Mouse (Mus musculus): Measurements from ENCODE around the gene Nxf1. TPM values are rescaled to one million over a fixed set of nuclear protein-coding genes. Genes with fewer than 3 reads are reported as not detected.

The Nxf1 gene
- polyA plus RNA-seq (2015; fragmentation: Nextera tagmentation; extraction: Ambion mirVana): 77.8 and 87.7 TPM in 2 replicates

DNA sequence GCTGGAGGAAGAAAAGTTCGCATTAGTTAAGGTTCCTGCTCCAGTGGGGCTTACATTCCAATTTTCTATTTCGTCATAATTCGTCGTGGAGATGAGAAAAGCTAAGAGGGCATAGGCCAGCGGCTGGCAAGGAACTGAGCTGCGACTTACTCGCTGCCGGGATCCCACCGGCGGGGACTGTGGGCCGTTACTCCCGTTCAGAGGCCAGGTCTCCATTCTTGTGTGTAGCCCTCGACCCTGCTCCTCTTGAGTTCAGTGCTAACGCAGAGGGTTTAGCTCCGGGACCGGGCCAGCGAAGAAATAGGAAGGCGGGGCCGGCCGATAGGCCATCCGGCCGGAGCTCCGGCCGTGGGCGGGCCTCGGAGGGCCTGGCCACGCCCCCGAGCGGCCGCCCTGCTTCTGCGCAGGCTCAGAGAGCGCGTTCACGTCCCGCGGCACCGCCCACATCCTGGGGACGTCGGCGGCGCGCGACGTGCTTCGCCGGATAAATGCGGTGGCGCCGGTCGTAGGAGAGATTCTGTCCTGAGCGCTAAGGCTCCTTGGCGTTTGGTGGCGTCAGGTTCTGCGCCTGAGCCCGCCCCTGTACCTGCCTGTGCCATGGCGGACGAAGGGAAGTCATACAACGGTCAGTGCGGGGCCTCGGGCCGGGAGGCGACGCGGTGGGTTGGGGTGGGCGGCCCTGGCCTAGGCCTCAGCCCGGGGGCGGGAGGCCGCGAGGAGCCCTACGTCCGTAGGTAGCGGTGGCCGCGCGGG lies at the start of gene Nxf1:
Gene Nxf1 (plus strand): TSS at position 439 of the 753 bp plus-strand sequence.
- Histone ChIP-seq H3K4me3 (ENCODE audit: low read depth, low read length) (peak within 1 kb of the TSS; percentile 98), H3K9ac (ENCODE audit: low read depth, low read length) (peak within 1 kb of the TSS; percentile 99), H3K27ac (ENCODE audit: low read length) (peak within 1 kb of the TSS; percentile 95), H3K27me3 (ENCODE audit: control insufficient read depth, insufficient read depth, low read depth, low read length) (no peaks in the 10 kb centered on the region), H3K4me2 (ENCODE audit: low read depth, low read length) (peak within 1 kb of the TSS; percentile 80), H3K36me3 (ENCODE audit: control insufficient read depth, insufficient read depth) (peaks cover 29% of the 10 kb centered on the region), H3K9me3 (replicated peaks; ENCODE audit: control insufficient read depth, low read length) (no peaks in the 10 kb centered on the region), H3K4me1 (ENCODE audit: control insufficient read depth, low read depth, low read length) (peaks cover 25% of the 10 kb centered on the region)
- peak; percentile 95 for ATAC-seq (ENCODE audit: low read depth)
- under 1% methylated on average over 75 of the region's 75 CpGs for WGBS (ENCODE audit: insufficient replicate concordance)

DNA sequence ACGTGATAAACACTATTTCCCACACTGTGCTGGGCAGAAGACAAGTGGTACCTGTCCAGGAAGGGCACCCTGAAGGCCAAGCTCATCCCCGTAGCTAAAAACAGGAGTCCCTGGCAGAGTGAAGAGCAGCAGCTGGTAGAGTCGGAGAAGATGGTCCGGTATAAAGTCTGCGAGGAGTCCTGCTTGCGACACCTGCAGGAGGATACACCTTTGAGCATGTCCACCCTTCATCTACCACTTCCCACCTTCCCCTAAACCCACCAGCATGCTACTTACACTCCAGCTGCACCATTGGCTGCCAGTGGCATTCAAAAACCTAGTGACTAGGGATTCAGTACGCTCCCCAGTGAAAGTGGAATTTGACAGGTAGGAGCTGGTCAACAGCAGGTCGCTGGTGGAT lies 47.9 kb upstream of the Nxf1 start:
- ATAC-seq (ENCODE audit: low read depth): no peak

DNA sequence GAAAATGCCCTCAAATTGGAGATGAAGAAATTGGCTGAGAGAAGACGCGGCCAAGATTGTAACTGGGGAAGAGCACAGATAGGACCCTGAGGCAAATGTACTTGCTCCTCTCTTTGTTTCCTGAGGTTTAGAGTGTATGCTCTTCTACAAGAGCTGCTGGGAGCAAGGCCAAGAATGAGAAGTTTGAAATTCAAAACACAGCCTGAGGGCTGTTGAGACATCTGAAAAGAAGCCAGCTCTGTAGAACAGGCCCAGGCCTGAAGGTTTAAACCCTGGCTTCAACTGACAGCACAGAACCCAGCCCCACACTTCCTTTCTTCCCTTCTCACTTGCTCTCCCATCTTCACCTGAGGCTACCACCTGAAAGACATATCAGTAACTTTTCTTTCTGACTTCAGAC lies 46.8 kb upstream of the Nxf1 start:
- ATAC-seq (ENCODE audit: low read depth): no peak
- WGBS (ENCODE audit: insufficient replicate concordance): 96% methylated on average over 2 of the region's 2 CpGs
- peak overlapping the region; percentile 88; the same call in 1 of the 2 replicates for H3K4me3 ChIP-seq (ENCODE audit: low read depth, low read length)
- no peak overlapping the region for H3K27ac ChIP-seq (ENCODE audit: low read length)
- no peaks in the 10 kb centered on the region for H3K9me3 ChIP-seq (replicated peaks; ENCODE audit: control insufficient read depth, low read length)
- peak overlapping the region; percentile 58 for H3K4me2 ChIP-seq (ENCODE audit: low read depth, low read length)
- H3K9ac ChIP-seq (ENCODE audit: low read depth, low read length): peak overlapping the region; percentile 19; the same call in 1 of the 2 replicates
- peaks cover 62% of the 10 kb centered on the region for H3K36me3 ChIP-seq (ENCODE audit: control insufficient read depth, insufficient read depth)
- H3K27me3 ChIP-seq (ENCODE audit: control insufficient read depth, insufficient read depth, low read depth, low read length): no peaks in the 10 kb centered on the region
- H3K4me1 ChIP-seq (ENCODE audit: control insufficient read depth, low read depth, low read length): peaks cover 51% of the 10 kb centered on the region

More for the DNA sequence above, 47.9 kb upstream of the Nxf1 start:
- Histone ChIP-seq H3K9ac (ENCODE audit: low read depth, low read length) (no peak overlapping the region), H3K9me3 (replicated peaks; ENCODE audit: control insufficient read depth, low read length) (no peaks in the 10 kb centered on the region), H3K4me1 (ENCODE audit: control insufficient read depth, low read depth, low read length) (peaks cover 47% of the 10 kb centered on the region), H3K4me2 (ENCODE audit: low read depth, low read length) (no peak overlapping the region), H3K27ac (ENCODE audit: low read length) (no peak overlapping the region), H3K27me3 (ENCODE audit: control insufficient read depth, insufficient read depth, low read depth, low read length) (no peaks in the 10 kb centered on the region), H3K4me3 (ENCODE audit: low read depth, low read length) (no peak overlapping the region), H3K36me3 (ENCODE audit: control insufficient read depth, insufficient read depth) (peaks cover 62% of the 10 kb centered on the region)
- WGBS (ENCODE audit: insufficient replicate concordance): 88% methylated on average over 8 of the region's 8 CpGs

DNA sequence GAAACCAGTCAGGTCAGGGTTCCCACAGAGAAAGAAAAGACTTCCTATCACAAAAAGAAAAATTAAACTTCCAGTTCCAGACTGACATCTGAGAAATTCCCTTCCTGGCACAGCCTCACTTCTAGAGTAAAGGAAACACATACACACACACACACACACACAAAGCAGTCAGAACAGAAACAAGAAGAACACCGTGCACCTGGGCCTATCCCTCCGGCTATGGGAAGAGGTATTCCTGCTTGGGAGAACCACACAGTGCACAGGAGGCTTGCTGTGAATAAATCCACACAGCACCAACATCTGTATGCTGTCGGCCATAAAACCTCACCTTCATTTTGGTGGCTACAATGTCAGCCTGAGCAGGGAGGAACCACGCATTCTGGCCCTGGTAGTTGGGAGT lies 45.4 kb upstream of the Nxf1 start:
- Histone ChIP-seq H3K36me3 (ENCODE audit: control insufficient read depth, insufficient read depth) (peaks cover 60% of the 10 kb centered on the region), H3K4me1 (ENCODE audit: control insufficient read depth, low read depth, low read length) (peaks cover 63% of the 10 kb centered on the region), H3K4me2 (ENCODE audit: low read depth, low read length) (peak overlapping the region; percentile 58), H3K9ac (ENCODE audit: low read depth, low read length) (peak overlapping the region; percentile 95), H3K27ac (ENCODE audit: low read length) (peak overlapping the region; percentile 92), H3K27me3 (ENCODE audit: control insufficient read depth, insufficient read depth, low read depth, low read length) (no peaks in the 10 kb centered on the region), H3K4me3 (ENCODE audit: low read depth, low read length) (peak overlapping the region; percentile 88), H3K9me3 (replicated peaks; ENCODE audit: control insufficient read depth, low read length) (no peaks in the 10 kb centered on the region)
- WGBS (ENCODE audit: insufficient replicate concordance): 59% methylated on average over 4 of the region's 4 CpGs
- no peak for ATAC-seq (ENCODE audit: low read depth)

DNA sequence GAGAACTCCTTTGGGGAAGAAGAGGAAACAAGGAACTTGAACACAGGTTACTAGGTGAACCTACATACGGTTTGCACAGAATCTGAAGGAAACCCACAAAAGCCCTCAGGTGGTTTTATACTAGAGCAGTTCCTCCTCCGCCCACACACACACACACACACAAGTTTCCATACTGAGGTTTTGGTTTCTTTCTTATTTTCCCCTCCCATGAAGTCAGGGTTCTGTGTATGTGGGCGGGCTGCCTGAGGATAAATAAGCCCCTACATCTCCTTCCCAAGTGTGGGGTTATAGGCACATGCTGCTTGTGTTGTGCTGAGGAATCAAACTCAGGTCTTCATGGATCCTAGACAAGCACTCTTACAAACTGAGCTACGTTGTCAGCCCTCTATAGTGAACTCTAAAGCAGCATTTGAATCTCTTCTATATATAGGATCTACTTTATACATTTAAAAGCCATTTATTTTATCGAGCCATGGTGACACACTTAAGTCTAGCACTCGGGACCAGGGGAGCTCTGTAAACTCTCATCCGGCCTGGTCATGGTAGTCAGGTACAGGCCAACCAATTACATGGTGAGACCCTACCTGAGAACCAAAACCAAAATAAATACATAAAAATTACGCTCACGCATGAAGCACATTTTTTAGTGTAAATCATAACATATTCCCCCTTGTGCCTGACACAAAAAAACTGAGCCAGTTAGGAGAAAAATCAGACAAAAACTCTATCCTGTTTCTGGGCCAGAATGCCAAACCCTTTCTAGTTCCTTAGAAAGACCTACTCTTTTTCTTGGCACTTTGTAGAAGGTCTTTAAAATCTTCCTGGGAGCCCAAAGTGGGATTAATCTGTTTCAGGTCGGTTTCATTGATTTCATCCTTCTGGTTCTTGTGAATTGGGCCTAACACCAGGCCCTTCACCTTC lies 44.7 kb upstream of the Nxf1 start:
- 30% methylated on average over 10 of the region's 10 CpGs for WGBS (ENCODE audit: insufficient replicate concordance)
- Histone ChIP-seq H3K9me3 (replicated peaks; ENCODE audit: control insufficient read depth, low read length) (no peaks in the 10 kb centered on the region), H3K4me1 (ENCODE audit: control insufficient read depth, low read depth, low read length) (peaks cover 64% of the 10 kb centered on the region), H3K9ac (ENCODE audit: low read depth, low read length) (peak overlapping the region; percentile 95), H3K27me3 (ENCODE audit: control insufficient read depth, insufficient read depth, low read depth, low read length) (no peaks in the 10 kb centered on the region), H3K4me3 (ENCODE audit: low read depth, low read length) (peak overlapping the region; percentile 88), H3K36me3 (ENCODE audit: control insufficient read depth, insufficient read depth) (peaks cover 54% of the 10 kb centered on the region), H3K4me2 (ENCODE audit: low read depth, low read length) (peak overlapping the region; percentile 58), H3K27ac (ENCODE audit: low read length) (peak overlapping the region; percentile 92)
- ATAC-seq (ENCODE audit: low read depth): no peak

DNA sequence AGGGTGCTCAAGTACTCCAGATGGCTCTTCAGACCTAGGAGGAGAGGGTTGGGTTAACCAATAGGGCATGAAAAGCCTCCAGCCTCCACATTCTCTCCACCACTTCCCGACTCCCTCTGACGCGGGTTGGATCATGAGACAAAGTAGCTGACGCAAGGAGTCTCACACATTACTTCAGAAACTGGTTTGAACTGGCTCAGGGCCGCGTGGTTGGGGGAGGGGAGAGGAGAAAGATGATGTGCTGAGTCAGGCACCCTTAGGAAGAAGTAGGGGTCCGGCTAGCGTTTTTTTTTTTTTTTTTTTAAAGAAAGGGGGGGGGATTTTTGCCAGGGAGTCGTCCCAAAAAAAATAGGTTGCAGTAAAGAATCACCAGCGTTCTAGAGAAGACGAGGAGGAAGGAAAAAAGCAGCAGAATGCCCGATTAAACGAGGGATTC lies 44.0 kb upstream of the Nxf1 start:
- ATAC-seq (ENCODE audit: low read depth): peak; percentile 20
- Histone ChIP-seq H3K27ac (ENCODE audit: low read length) (peak overlapping the region; percentile 92), H3K4me1 (ENCODE audit: control insufficient read depth, low read depth, low read length) (peaks cover 66% of the 10 kb centered on the region), H3K36me3 (ENCODE audit: control insufficient read depth, insufficient read depth) (peaks cover 47% of the 10 kb centered on the region), H3K4me2 (ENCODE audit: low read depth, low read length) (peak overlapping the region; percentile 58), H3K4me3 (ENCODE audit: low read depth, low read length) (peak overlapping the region; percentile 88), H3K9me3 (replicated peaks; ENCODE audit: control insufficient read depth, low read length) (no peaks in the 10 kb centered on the region), H3K27me3 (ENCODE audit: control insufficient read depth, insufficient read depth, low read depth, low read length) (no peaks in the 10 kb centered on the region), H3K9ac (ENCODE audit: low read depth, low read length) (peak overlapping the region; percentile 95)
- WGBS (ENCODE audit: insufficient replicate concordance): 1% methylated on average over 13 of the region's 13 CpGs

DNA sequence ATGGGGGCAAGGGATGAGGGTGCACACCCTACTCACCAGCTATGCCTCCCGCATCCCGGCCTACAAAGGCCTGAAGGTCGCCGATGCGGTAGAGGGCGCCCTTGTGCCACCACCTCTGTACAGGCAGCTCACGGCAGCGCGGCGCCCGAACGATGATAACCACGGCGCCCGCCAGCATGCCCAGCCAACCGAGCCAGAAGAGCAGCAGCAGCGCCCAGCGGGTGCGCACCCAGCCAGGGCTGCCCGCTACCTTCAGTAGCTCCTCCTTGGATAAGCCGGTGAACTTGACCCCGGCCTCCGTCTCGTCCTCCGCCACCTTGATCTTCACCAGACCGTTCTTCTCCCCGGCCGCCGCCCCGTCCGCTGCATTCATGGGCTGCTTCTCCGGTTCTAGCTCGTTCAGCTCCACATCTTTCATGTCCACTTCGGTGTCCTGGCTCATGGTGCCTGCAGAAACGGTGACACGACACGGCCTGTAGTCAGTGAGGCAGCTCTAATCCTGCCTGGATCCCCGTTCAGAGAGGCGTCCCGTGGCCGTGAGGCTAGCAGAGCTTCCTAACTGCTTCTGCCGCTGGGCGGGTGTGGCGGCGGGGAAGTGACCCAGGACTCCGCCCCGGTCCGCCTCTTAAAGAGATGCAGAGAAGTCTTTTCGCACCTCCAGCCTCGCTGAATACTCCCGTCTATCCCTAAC lies 43.4 kb upstream of the Nxf1 start:
- Histone ChIP-seq H3K9me3 (replicated peaks; ENCODE audit: control insufficient read depth, low read length) (no peaks in the 10 kb centered on the region), H3K4me1 (ENCODE audit: control insufficient read depth, low read depth, low read length) (peaks cover 63% of the 10 kb centered on the region), H3K4me2 (ENCODE audit: low read depth, low read length) (peak overlapping the region; percentile 58), H3K36me3 (ENCODE audit: control insufficient read depth, insufficient read depth) (peaks cover 41% of the 10 kb centered on the region), H3K27me3 (ENCODE audit: control insufficient read depth, insufficient read depth, low read depth, low read length) (no peaks in the 10 kb centered on the region), H3K9ac (ENCODE audit: low read depth, low read length) (peak overlapping the region; percentile 95), H3K27ac (ENCODE audit: low read length) (peak overlapping the region; percentile 92), H3K4me3 (ENCODE audit: low read depth, low read length) (peak overlapping the region; percentile 88)
- peak; percentile 82 for ATAC-seq (ENCODE audit: low read depth)
- under 1% methylated on average over 51 of the region's 51 CpGs for WGBS (ENCODE audit: insufficient replicate concordance)

DNA sequence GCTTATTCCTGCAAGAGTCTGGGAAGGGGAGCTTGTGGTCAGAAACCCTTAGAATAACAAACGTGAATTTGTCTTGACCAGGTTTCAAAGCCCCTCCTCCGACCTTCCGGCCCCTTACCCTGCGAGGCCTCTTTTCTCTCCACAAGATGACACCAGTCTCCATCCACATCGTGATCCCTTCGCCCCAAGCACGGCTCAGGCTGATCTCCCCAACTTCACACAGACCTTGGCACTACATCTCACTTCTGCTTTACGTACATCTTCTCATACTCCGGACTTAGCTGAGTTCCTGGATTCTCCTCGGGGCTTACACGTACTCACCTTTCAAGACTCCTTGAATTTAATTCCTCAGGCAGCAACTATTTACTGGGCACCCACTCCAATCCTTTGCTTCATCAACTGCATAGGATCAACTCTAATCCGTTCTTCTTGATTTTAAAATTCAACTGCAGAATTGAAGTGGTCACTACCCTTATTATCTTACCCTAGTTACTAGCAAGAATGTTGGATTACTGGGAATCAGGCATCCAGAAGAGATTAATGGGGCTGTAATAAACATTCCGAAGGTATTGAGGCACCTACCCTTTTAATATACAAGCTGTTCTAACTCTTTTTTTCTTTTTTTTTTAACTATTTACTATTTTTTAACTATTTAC lies 42.7 kb upstream of the Nxf1 start:
- ATAC-seq (ENCODE audit: low read depth): no peak
- peak overlapping the region; percentile 95 for H3K9ac ChIP-seq (ENCODE audit: low read depth, low read length)
- H3K9me3 ChIP-seq (replicated peaks; ENCODE audit: control insufficient read depth, low read length): no peaks in the 10 kb centered on the region
- peak overlapping the region; percentile 88 for H3K4me3 ChIP-seq (ENCODE audit: low read depth, low read length)
- H3K4me2 ChIP-seq (ENCODE audit: low read depth, low read length): peak overlapping the region; percentile 53
- peaks cover 62% of the 10 kb centered on the region for H3K4me1 ChIP-seq (ENCODE audit: control insufficient read depth, low read depth, low read length)
- peaks cover 35% of the 10 kb centered on the region for H3K36me3 ChIP-seq (ENCODE audit: control insufficient read depth, insufficient read depth)
- peak overlapping the region; percentile 92 for H3K27ac ChIP-seq (ENCODE audit: low read length)
- H3K27me3 ChIP-seq (ENCODE audit: control insufficient read depth, insufficient read depth, low read depth, low read length): no peaks in the 10 kb centered on the region
- 7% methylated on average over 13 of the region's 13 CpGs for WGBS (ENCODE audit: insufficient replicate concordance)
